Mouse (Mus musculus) forebrain, embryonic 12.5 days (tissue): Measurements from ENCODE around the gene Ube2q2. TPM values are rescaled to one million over a fixed set of nuclear protein-coding genes. Genes with fewer than 3 reads are reported as not detected.
"Not testable (repeated sequence)": the region's sequence is repeated elsewhere in the genome, so short reads cannot be mapped to it uniquely, and the experiment has no call there.

Experiments used
- ATAC-seq: fragments of 200-750 bp; cut with Nextera tagmentation; 2 replicates; pipeline ENCODE4 v1.8.0; 2017; ENCODE audit warnings: moderate TSS enrichment; ENCODE audit not compliant: low FRiP score
- H3K27ac ChIP-seq: fragments of 300-500 bp; sonication (generic); 2 replicates; pipeline ENCODE4 v1.5.1; 2016; ENCODE audit warnings: mild to moderate bottlenecking
- H3K27me3 ChIP-seq: fragments of 300-500 bp; sonication (generic); 2 replicates; pipeline ENCODE4 v1.6.1; 2016; ENCODE audit warnings: mild to moderate bottlenecking
- H3K36me3 ChIP-seq: fragments of 300-500 bp; sonication (generic); replicated peaks from 2 replicates; pipeline ENCODE4 v1.6.1; 2016; ENCODE audit warnings: mild to moderate bottlenecking
- H3K4me1 ChIP-seq: fragments of 300-500 bp; sonication (generic); 2 replicates; pipeline ENCODE4 v1.6.1; 2016
- H3K4me2 ChIP-seq: fragments of 300-500 bp; sonication (generic); 2 replicates; pipeline ENCODE4 v1.6.1; 2016; ENCODE audit warnings: mild to moderate bottlenecking, moderate library complexity
- H3K4me3 ChIP-seq: fragments of 300-500 bp; sonication (generic); replicated peaks from 2 replicates; pipeline ENCODE4 v1.5.1; 2016; ENCODE audit warnings: mild to moderate bottlenecking
- H3K9ac ChIP-seq: fragments of 300-500 bp; sonication (generic); 2 replicates; pipeline ENCODE4 v1.6.1; 2016; ENCODE audit warnings: mild to moderate bottlenecking
- H3K9me3 ChIP-seq: fragments of 300-500 bp; sonication (generic); 2 replicates; pipeline ENCODE4 v1.6.1; 2016
- WGBS: fragments of 180-500 bp; shearing (Covaris S2); methylation state at CpG from one replicate; pipeline ENCODE4 v1.1.7; 2016; 5-methylcytosine and 5-hydroxymethylcytosine counted together
- polyA plus RNA-seq: library from polyadenylated mRNA; unstranded; fragments of >200 nt; fragmentation: Nextera tagmentation; extraction: Ambion mirVana; gene quantifications from 2 replicates; pipeline ENCODE4 v1.2.1, GENCODE M21; 2016

Ube2q2 gene
- polyA plus RNA-seq, 1 experiment from 2014 or later: 44.8 TPM

DNA sequence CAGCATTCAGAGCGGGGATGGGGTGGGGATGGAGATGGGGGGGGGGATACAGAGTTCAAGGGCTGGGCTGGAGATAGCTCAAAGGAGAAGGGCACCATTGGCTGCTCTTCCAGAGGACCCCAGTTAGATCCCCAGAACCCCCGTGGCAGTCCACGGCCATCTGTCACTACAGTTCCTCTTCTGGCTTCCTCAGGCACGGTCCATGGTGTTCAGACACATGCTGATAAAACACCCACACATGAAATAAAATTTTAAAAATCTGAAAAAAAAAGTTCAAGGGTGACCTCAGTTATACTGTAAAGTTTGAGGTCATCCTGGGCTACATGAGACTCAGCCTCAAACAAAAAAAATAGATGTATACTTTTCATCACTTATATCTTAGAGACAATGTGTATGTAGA, 99.8 kb downstream of the Ube2q2 start:
- Histone ChIP-seq H3K27me3 (no peaks in the 10 kb centered on the region), H3K27ac (no peak overlapping the region), H3K4me1 (no peaks in the 10 kb centered on the region), H3K4me2 (no peak overlapping the region), H3K9me3 (no peaks in the 10 kb centered on the region), H3K9ac (no peak overlapping the region), H3K36me3 (no peaks in the 10 kb centered on the region), H3K4me3 (no peak overlapping the region)
- 88% methylated on average over 4 of the region's 4 CpGs for WGBS
- no peak for ATAC-seq

- no peak overlapping the region for H3K4me2 ChIP-seq
- no peak overlapping the region for H3K4me3 ChIP-seq
- no peak overlapping the region for H3K27ac ChIP-seq
- H3K36me3 ChIP-seq: no peaks in the 10 kb centered on the region
- no peaks in the 10 kb centered on the region for H3K27me3 ChIP-seq
- H3K9me3 ChIP-seq: no peaks in the 10 kb centered on the region
- ATAC-seq: no peak
- no peaks in the 10 kb centered on the region for H3K4me1 ChIP-seq
- WGBS: 90% methylated on average over 6 of the region's 6 CpGs
- H3K9ac ChIP-seq: no peak overlapping the region
Observed at GRCm38 (mm10) chr9:55250595-55251247, 102.1 kb downstream of the Ube2q2 start.

DNA sequence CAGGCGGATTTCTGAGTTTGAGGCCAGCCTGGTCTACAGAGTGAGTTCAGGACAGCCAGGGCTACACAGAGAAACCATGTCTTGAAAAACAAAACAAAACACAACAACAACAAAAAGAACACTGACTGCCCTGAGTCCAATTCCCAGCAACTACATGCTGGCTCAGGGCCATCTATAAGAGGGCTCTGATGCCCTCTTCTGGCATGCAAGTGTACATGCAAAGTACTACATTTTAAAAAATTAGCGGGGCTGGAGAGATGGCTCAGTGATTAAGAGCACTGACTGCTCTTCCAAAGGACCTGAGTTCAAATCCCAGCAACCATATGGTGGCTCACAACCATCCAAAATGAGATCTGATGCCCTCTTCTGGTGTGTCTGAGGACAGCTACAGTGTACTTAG, 103.4 kb downstream of the Ube2q2 start:
- H3K4me1 ChIP-seq, H3K9ac ChIP-seq, H3K27ac ChIP-seq, H3K4me2 ChIP-seq, ATAC-seq, H3K27me3 ChIP-seq, H3K9me3 ChIP-seq, H3K36me3 ChIP-seq, H3K4me3 ChIP-seq: not testable (repeated sequence)
- 62% methylated on average over 2 of the region's 2 CpGs for WGBS

GRCm38 (mm10) chr9:55253849-55254248, 105.2 kb downstream of the Ube2q2 start:
- H3K9me3 ChIP-seq: no peaks in the 10 kb centered on the region
- H3K4me3 ChIP-seq: no peak overlapping the region
- ATAC-seq: no peak
- no peak overlapping the region for H3K4me2 ChIP-seq
- WGBS: 97% methylated on average over 1 of the region's 1 CpGs
- no peaks in the 10 kb centered on the region for H3K36me3 ChIP-seq
- H3K27me3 ChIP-seq: no peaks in the 10 kb centered on the region
- no peak overlapping the region for H3K9ac ChIP-seq
- no peaks in the 10 kb centered on the region for H3K4me1 ChIP-seq
- no peak overlapping the region for H3K27ac ChIP-seq

GRCm38 (mm10) chr9:55255056-55255455, 106.4 kb downstream of the Ube2q2 start:
- ATAC-seq: no peak
- H3K27me3 ChIP-seq: no peaks in the 10 kb centered on the region
- H3K4me3 ChIP-seq: no peak overlapping the region
- no peaks in the 10 kb centered on the region for H3K36me3 ChIP-seq
- 95% methylated on average over 5 of the region's 5 CpGs for WGBS
- no peak overlapping the region for H3K9ac ChIP-seq
- H3K4me2 ChIP-seq: no peak overlapping the region
- no peak overlapping the region for H3K27ac ChIP-seq
- H3K9me3 ChIP-seq: no peaks in the 10 kb centered on the region
- no peaks in the 10 kb centered on the region for H3K4me1 ChIP-seq

- H3K9ac ChIP-seq: no peak overlapping the region
Observed at GRCm38 (mm10) chr9:55255604-55256003, 107.0 kb downstream of the Ube2q2 start.

DNA sequence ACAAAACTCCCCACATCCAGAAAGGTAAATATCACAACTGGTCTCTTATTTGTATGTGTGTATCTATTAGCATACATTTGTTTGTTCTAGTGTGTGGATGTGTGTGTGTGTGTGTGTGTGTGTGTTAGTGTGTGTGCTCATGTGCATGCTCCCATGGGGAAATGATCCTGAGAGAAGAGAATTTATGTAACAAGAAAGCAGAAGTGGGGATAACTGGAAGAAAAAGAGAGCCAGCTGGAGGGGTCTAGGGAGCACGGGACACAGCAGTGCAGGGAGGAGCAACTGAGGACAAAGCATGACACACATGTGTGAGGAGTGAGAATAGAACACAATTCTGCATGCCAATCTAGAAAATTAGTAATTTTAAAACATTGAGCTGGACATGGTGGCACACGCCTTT, 108.5 kb downstream of the Ube2q2 start:
- Histone ChIP-seq H3K27me3 (no peaks in the 10 kb centered on the region), H3K4me3 (no peak overlapping the region), H3K9me3 (no peaks in the 10 kb centered on the region), H3K4me1 (no peaks in the 10 kb centered on the region), H3K4me2 (no peak overlapping the region), H3K36me3 (no peaks in the 10 kb centered on the region), H3K27ac (no peak overlapping the region), H3K9ac (no peak overlapping the region)
- ATAC-seq: no peak
- 98% methylated on average over 2 of the region's 2 CpGs for WGBS

More at GRCm38 (mm10) chr9:55255604-55256003, 107.0 kb downstream of the Ube2q2 start:
- no peak overlapping the region for H3K4me3 ChIP-seq
- no peaks in the 10 kb centered on the region for H3K9me3 ChIP-seq
- no peak overlapping the region for H3K27ac ChIP-seq
- no peaks in the 10 kb centered on the region for H3K4me1 ChIP-seq
- no peak overlapping the region for H3K4me2 ChIP-seq
- WGBS: 70% methylated on average over 4 of the region's 4 CpGs
- ATAC-seq: no peak
- no peaks in the 10 kb centered on the region for H3K36me3 ChIP-seq
- no peaks in the 10 kb centered on the region for H3K27me3 ChIP-seq

Other genes with a start within 250 kb of the Ube2q2 start
- 4.2 and 4.7 TPM in 2 replicates for gene Hykk, start 231.6 kb upstream of the Ube2q2 start, polyA plus RNA-seq
- gene Psma4, start 198.1 kb upstream of the Ube2q2 start, polyA plus RNA-seq: 288 and 294 TPM in 2 replicates
- gene AY074887, start 197.9 kb upstream of the Ube2q2 start, polyA plus RNA-seq: 0.91 and 1.1 TPM in 2 replicates
- gene Chrna5, start 168.0 kb upstream of the Ube2q2 start, polyA plus RNA-seq: 1.2 and 1.6 TPM in 2 replicates
- 6.7 and 7.7 TPM in 2 replicates for gene Chrna3, start 122.3 kb upstream of the Ube2q2 start, polyA plus RNA-seq
- 1.2 TPM in 2 replicates for gene Chrnb4, start 100.1 kb upstream of the Ube2q2 start, polyA plus RNA-seq
- gene Fbxo22, start 60.1 kb downstream of the Ube2q2 start, polyA plus RNA-seq: 86.4 and 87.9 TPM in 2 replicates
- 0.87 and 2.2 TPM in 2 replicates for gene Nrg4, start 178.0 kb downstream of the Ube2q2 start, polyA plus RNA-seq
- 0.73 and 0.74 TPM in 2 replicates for gene Tmem266, start 178.1 kb downstream of the Ube2q2 start, polyA plus RNA-seq